Mouse (Mus musculus) hindbrain, embryonic 14.5 days (tissue): Measurements from ENCODE around the gene Klf7. TPM values are rescaled to one million over a fixed set of nuclear protein-coding genes. Genes with fewer than 3 reads are reported as not detected.
"Not testable (repeated sequence)": the region's sequence is repeated elsewhere in the genome, so short reads cannot be mapped to it uniquely, and the experiment has no call there.

Experiments used
- ATAC-seq: fragments of 200-750 bp; cut with Nextera tagmentation; 2 replicates; pipeline ENCODE4 v1.8.0; 2017; ENCODE audit warnings: moderate number of reproducible peaks, mild to moderate bottlenecking, moderate TSS enrichment, moderate library complexity; ENCODE audit not compliant: low FRiP score
- DNase-seq: peaks from one replicate; pipeline ENCODE4 v3.0.0-alpha.2; 2015; ENCODE audit warnings: low spot score
- H3K27ac ChIP-seq: fragments of 300-500 bp; sonication (generic); 2 replicates; pipeline ENCODE4 v1.5.1; 2014; ENCODE audit warnings: mild to moderate bottlenecking, moderate library complexity
- H3K27me3 ChIP-seq: fragments of 300-500 bp; sonication (generic); 2 replicates; pipeline ENCODE4 v1.6.1; 2014; ENCODE audit warnings: mild to moderate bottlenecking, low read length, mixed read lengths; ENCODE audit not compliant: control insufficient read depth, insufficient read depth
- H3K36me3 ChIP-seq: fragments of 300-500 bp; sonication (generic); replicated peaks from 2 replicates; pipeline ENCODE4 v1.6.1; 2014; ENCODE audit not compliant: control insufficient read depth, insufficient read depth
- H3K4me1 ChIP-seq: fragments of 300-500 bp; sonication (generic); replicated peaks from 2 replicates; pipeline ENCODE4 v1.6.1; 2014; ENCODE audit warnings: antibody characterized with exemption, low read length, mixed read lengths; ENCODE audit not compliant: control insufficient read depth, insufficient read depth
- H3K4me2 ChIP-seq: fragments of 300-500 bp; sonication (generic); replicated peaks from 2 replicates; pipeline ENCODE4 v1.6.1; 2014; ENCODE audit warnings: mild to moderate bottlenecking, moderate library complexity
- H3K4me3 ChIP-seq: fragments of 300-500 bp; sonication (generic); replicated peaks from 2 replicates; pipeline ENCODE4 v1.5.1; 2014; ENCODE audit warnings: mild to moderate bottlenecking, low read length
- H3K9ac ChIP-seq: fragments of 300-500 bp; sonication (generic); 2 replicates; pipeline ENCODE4 v1.6.1; 2014
- H3K9me3 ChIP-seq: fragments of 300-500 bp; sonication (generic); 2 replicates; pipeline ENCODE4 v1.6.1; 2016; ENCODE audit warnings: low read length; ENCODE audit not compliant: control insufficient read depth
- WGBS: fragments of 180-500 bp; shearing (Covaris S2); extraction: QIAGEN DNeasy Blood & Tissue Kit; methylation state at CpG from one replicate; pipeline ENCODE4 v1.1.7; 2014; 5-methylcytosine and 5-hydroxymethylcytosine counted together
- polyA plus RNA-seq: library from polyadenylated mRNA; unstranded; fragments of >200 nt; fragmentation: Nextera tagmentation; extraction: Ambion mirVana; gene quantifications from 2 replicates; pipeline ENCODE4 v1.2.1, GENCODE M21; 2014

Gene Klf7
- polyA plus RNA-seq, 1 experiment from 2014 or later: 80.1 TPM

DNA sequence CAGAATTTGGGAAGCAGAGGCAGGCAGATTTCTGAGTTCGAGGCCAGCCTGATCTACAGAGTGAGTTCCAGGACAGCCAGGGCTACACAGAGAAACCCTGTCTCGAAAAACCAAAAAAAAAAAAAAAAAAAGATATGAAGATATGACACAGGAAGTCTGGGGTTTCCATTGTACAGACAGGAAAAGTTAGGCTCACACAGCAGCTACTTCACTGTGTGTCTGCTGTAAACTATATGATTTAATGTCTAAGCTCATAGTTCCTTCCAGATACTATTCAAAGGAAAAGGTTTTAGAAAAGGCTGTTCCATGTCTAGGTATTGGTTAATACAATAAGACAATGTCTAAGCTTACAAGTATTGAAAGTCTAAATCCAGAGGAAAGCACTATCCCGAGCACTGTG is 13.4 kb downstream of the Klf7 start:
- not testable (repeated sequence) for ATAC-seq

GRCm38 (mm10) chr1:64107526-64107925 is 14.6 kb downstream of the Klf7 start:
- no peak overlapping the region for H3K27ac ChIP-seq
- no peak overlapping the region for H3K4me2 ChIP-seq
- H3K4me3 ChIP-seq: no peak overlapping the region
- no peaks in the 10 kb centered on the region for H3K9me3 ChIP-seq
- no peaks in the 10 kb centered on the region for H3K27me3 ChIP-seq
- peaks cover 9% of the 10 kb centered on the region; the same call in 1 of the 2 replicates for H3K36me3 ChIP-seq
- no peak for DNase-seq
- ATAC-seq: no peak
- peaks cover 13% of the 10 kb centered on the region for H3K4me1 ChIP-seq
- 47% methylated on average over 7 of the region's 7 CpGs for WGBS
- no peak overlapping the region for H3K9ac ChIP-seq

More for the DNA sequence above, 13.4 kb downstream of the Klf7 start:
- not testable (repeated sequence) for H3K4me2 ChIP-seq, H3K9me3 ChIP-seq, H3K36me3 ChIP-seq, DNase-seq, H3K4me3 ChIP-seq, H3K27me3 ChIP-seq, H3K27ac ChIP-seq, H3K9ac ChIP-seq
- 96% methylated on average over 3 of the region's 3 CpGs for WGBS
- H3K4me1 ChIP-seq: peaks cover 22% of the 10 kb centered on the region

DNA sequence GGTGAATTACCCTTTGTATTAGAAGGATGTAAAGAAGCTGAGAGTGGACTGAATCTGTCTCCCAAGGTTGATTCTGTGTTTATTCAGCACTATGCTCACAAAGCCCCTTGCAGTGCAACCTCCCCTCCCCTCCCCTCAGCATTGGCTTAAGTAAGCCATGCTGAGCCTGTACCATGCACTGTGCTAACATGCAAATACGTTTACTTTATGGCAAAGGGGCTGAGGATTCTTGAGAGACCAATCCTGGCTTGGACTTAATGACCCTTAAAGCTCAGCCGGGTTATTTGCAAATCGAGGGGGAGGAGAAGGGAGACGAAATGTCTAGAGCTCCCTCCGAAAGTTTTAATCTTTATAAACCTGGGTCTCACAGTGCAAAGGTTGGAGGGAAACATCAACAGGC is 16.0 kb downstream of the Klf7 start:
- Histone ChIP-seq H3K27ac (no peak overlapping the region), H3K9me3 (no peaks in the 10 kb centered on the region), H3K36me3 (peaks cover 9% of the 10 kb centered on the region; the same call in 1 of the 2 replicates), H3K4me3 (no peak overlapping the region), H3K4me2 (no peak overlapping the region), H3K27me3 (no peaks in the 10 kb centered on the region), H3K9ac (no peak overlapping the region), H3K4me1 (peaks cover 19% of the 10 kb centered on the region; the same call in 1 of the 2 replicates)
- DNase-seq (no peak), ATAC-seq (peak; percentile 37; the same call in 1 of the 2 replicates)
- WGBS: 28% methylated on average over 5 of the region's 5 CpGs

- no peak for DNase-seq
- H3K36me3 ChIP-seq: peaks cover 15% of the 10 kb centered on the region; the same call in 1 of the 2 replicates
- H3K27ac ChIP-seq: no peak overlapping the region
- no peaks in the 10 kb centered on the region for H3K9me3 ChIP-seq
- no peak for ATAC-seq
- no peak overlapping the region for H3K4me3 ChIP-seq
- H3K4me1 ChIP-seq: peaks cover 19% of the 10 kb centered on the region; the same call in 1 of the 2 replicates
- H3K27me3 ChIP-seq: no peaks in the 10 kb centered on the region
- H3K4me2 ChIP-seq: no peak overlapping the region
- H3K9ac ChIP-seq: no peak overlapping the region
- WGBS: 93% methylated on average over 7 of the region's 7 CpGs
These were observed 16.9 kb downstream of the Klf7 start for GRCm38 (mm10) chr1:64105181-64105646.

DNA sequence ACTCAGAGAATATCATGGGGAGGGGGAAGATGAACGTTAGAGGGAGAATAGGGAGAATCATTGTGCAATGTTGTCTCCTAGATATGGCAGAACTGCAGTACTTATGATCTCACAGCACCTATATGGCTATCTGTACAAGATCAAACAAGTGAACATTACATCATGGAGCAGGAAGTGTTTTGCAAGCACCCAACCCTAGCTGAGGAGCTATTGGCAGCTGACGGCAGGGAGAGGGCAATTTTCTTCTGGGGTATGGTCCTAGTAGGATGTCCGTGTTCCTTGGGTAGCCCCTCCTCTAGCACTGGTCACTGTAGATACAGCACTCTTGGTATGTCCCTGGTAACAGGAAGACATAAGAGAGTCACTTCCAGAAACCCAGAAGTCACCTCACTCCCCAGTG is 17.4 kb downstream of the Klf7 start:
- Histone ChIP-seq H3K4me2 (no peak overlapping the region), H3K27me3 (no peaks in the 10 kb centered on the region), H3K9ac (no peak overlapping the region), H3K27ac (no peak overlapping the region), H3K9me3 (no peaks in the 10 kb centered on the region), H3K4me3 (no peak overlapping the region), H3K36me3 (peaks cover 19% of the 10 kb centered on the region; the same call in 1 of the 2 replicates), H3K4me1 (peaks cover 19% of the 10 kb centered on the region; the same call in 1 of the 2 replicates)
- WGBS: 96% methylated on average over 3 of the region's 3 CpGs
- no peak for DNase-seq
- ATAC-seq: no peak

GRCm38 (mm10) chr1:64101331-64101730 is 20.8 kb downstream of the Klf7 start:
- ATAC-seq: no peak
- no peak for DNase-seq
- Histone ChIP-seq H3K4me1 (peaks cover 22% of the 10 kb centered on the region), H3K27me3 (no peaks in the 10 kb centered on the region), H3K9me3 (no peaks in the 10 kb centered on the region), H3K4me3 (no peak overlapping the region), H3K4me2 (no peak overlapping the region), H3K27ac (no peak overlapping the region), H3K36me3 (peaks cover 20% of the 10 kb centered on the region; the same call in 1 of the 2 replicates), H3K9ac (no peak overlapping the region)
- WGBS: 76% methylated on average over 3 of the region's 3 CpGs

- no peak for ATAC-seq
- H3K27ac ChIP-seq: no peak overlapping the region
These were observed 23.3 kb downstream of the Klf7 start for GRCm38 (mm10) chr1:64098800-64099199.

DNA sequence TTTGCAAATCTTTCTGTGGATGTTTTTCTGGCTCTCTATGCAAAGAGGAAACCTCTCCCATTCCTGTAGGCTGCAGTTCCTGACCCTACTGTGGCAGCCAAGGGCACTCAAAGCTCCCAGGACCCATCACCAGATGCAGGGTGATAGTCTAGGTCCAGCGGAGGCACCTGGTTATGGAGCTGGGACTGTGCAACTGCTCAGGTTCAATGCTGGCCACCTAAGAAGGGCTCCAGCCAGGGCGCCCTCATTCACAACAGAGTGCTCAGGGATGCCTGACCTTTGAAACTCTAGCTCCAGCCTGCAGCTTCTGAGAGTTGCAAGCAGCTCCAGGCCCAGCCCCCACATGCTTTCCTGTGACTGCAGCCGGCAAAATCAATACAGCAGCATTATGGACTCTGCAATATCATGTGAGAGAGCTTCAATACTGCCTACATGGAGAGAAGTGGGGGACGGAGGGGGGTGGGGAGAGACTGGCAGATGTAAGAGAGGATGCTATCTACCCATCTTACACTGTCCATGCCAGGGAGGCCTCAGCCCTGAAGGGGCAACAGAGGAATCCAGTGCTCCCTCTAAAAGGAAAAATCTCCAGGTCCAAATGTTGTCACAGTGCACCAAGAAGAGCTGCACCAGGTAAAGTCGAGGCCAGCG is 24.3 kb downstream of the Klf7 start:
- Histone ChIP-seq H3K27ac (peak overlapping the region; percentile 32; the same call in 1 of the 2 replicates), H3K4me3 (no peak overlapping the region), H3K9me3 (no peaks in the 10 kb centered on the region), H3K9ac (no peak overlapping the region), H3K4me1 (peaks cover 26% of the 10 kb centered on the region), H3K4me2 (no peak overlapping the region), H3K27me3 (no peaks in the 10 kb centered on the region), H3K36me3 (peaks cover 16% of the 10 kb centered on the region; the same call in 1 of the 2 replicates)
- ATAC-seq (peak; percentile 24; the same call in 1 of the 2 replicates), DNase-seq (no peak)
- 64% methylated on average over 6 of the region's 6 CpGs for WGBS

More at GRCm38 (mm10) chr1:64098800-64099199, 23.3 kb downstream of the Klf7 start:
- no peaks in the 10 kb centered on the region for H3K27me3 ChIP-seq
- no peak overlapping the region for H3K4me3 ChIP-seq
- 71% methylated on average over 4 of the region's 4 CpGs for WGBS
- H3K36me3 ChIP-seq: peaks cover 14% of the 10 kb centered on the region; the same call in 1 of the 2 replicates
- no peak overlapping the region for H3K9ac ChIP-seq
- no peak overlapping the region for H3K4me2 ChIP-seq
- no peaks in the 10 kb centered on the region for H3K9me3 ChIP-seq
- H3K4me1 ChIP-seq: peaks cover 22% of the 10 kb centered on the region
- DNase-seq: no peak

- DNase-seq (no peak), ATAC-seq (no peak)
- H3K9me3 ChIP-seq: no peaks in the 10 kb centered on the region
- H3K4me3 ChIP-seq: no peak overlapping the region
- H3K9ac ChIP-seq: no peak overlapping the region
- H3K4me2 ChIP-seq: no peak overlapping the region
- no peak overlapping the region for H3K27ac ChIP-seq
- H3K4me1 ChIP-seq: peaks cover 51% of the 10 kb centered on the region
- WGBS: 85% methylated on average over 5 of the region's 5 CpGs
- no peaks in the 10 kb centered on the region for H3K27me3 ChIP-seq
- peaks cover 7% of the 10 kb centered on the region; the same call in 1 of the 2 replicates for H3K36me3 ChIP-seq
These were observed 29.1 kb downstream of the Klf7 start for GRCm38 (mm10) chr1:64093018-64093417.
